Mouse (Mus musculus) hindbrain, embryonic 11.5 days (tissue): Measurements from ENCODE around the gene Ndufs8. TPM values are rescaled to one million over a fixed set of nuclear protein-coding genes. Genes with fewer than 3 reads are reported as not detected.

Experiments
- ATAC-seq: fragments of 200-750 bp; cut with Nextera tagmentation; 2 replicates; pipeline ENCODE4 v1.8.0; 2017; ENCODE audit warnings: mild to moderate bottlenecking, moderate TSS enrichment, moderate library complexity; ENCODE audit not compliant: low FRiP score
- DNase-seq: peaks from one replicate; pipeline ENCODE4 v3.0.0-alpha.2; 2015; ENCODE audit warnings: low spot score
- H3K27ac ChIP-seq: fragments of 300-500 bp; sonication (generic); 2 replicates; pipeline ENCODE4 v1.5.1; 2014; ENCODE audit warnings: mild to moderate bottlenecking, low read depth, low read length
- H3K27me3 ChIP-seq: fragments of 300-500 bp; sonication (generic); 2 replicates; pipeline ENCODE4 v1.6.1; 2014; ENCODE audit warnings: mild to moderate bottlenecking, low read length, moderate library complexity, mixed read lengths; ENCODE audit not compliant: control insufficient read depth, insufficient read depth
- H3K36me3 ChIP-seq: fragments of 300-500 bp; sonication (generic); 2 replicates; pipeline ENCODE4 v1.6.1; 2014; ENCODE audit warnings: mild to moderate bottlenecking, low read length, moderate library complexity, mixed read lengths; ENCODE audit not compliant: control insufficient read depth, insufficient read depth
- H3K4me1 ChIP-seq: fragments of 300-500 bp; sonication (generic); replicated peaks from 2 replicates; pipeline ENCODE4 v1.6.1; 2014; ENCODE audit warnings: low read length, mixed read lengths; ENCODE audit not compliant: control insufficient read depth, insufficient read depth
- H3K4me2 ChIP-seq: fragments of 300-500 bp; sonication (generic); replicated peaks from 2 replicates; pipeline ENCODE4 v1.6.1; 2014; ENCODE audit warnings: mild to moderate bottlenecking, low read depth, low read length
- H3K4me3 ChIP-seq: fragments of 300-500 bp; sonication (generic); 2 replicates; pipeline ENCODE4 v1.5.1; 2014; ENCODE audit warnings: low read depth, low read length
- H3K9ac ChIP-seq: fragments of 300-500 bp; sonication (generic); 2 replicates; pipeline ENCODE4 v1.6.1; 2014; ENCODE audit warnings: low read depth, low read length
- H3K9me3 ChIP-seq: fragments of 300-500 bp; sonication (generic); 2 replicates; pipeline ENCODE4 v1.6.1; 2016; ENCODE audit warnings: low read length; ENCODE audit not compliant: control insufficient read depth
- WGBS: fragments of 180-500 bp; shearing (Covaris S2); extraction: QIAGEN DNeasy Blood & Tissue Kit; methylation state at CpG from one replicate; pipeline ENCODE4 v1.1.7; 2014; 5-methylcytosine and 5-hydroxymethylcytosine counted together
- polyA plus RNA-seq: library from polyadenylated mRNA; unstranded; fragments of >200 nt; fragmentation: Nextera tagmentation; extraction: Ambion mirVana; gene quantifications from 2 replicates; pipeline ENCODE4 v1.2.1, GENCODE M21; 2014

The Ndufs8 gene
- polyA plus RNA-seq, 1 experiment from 2014 or later: 240 TPM

DNA sequence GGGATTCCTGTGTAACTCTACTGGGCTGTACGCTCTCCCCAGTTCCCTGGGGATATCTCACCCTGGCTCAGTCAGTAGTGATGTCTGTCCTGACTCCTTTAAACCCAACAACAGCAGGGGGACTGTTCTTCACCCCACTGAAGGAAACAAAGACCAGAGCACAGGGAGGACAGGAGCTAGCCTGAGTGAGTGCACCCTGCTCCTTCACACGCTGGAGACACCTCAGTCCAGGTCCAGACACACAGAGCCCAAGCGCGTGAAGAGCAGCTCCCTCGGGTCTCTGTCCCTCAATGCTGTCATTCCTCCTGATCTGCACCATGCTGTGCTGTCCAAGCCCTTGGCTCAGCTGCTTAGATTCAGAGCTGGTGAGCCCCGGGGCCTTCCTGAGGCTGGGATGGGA lies 14.1 kb upstream of the Ndufs8 start:
- Histone ChIP-seq H3K4me1 (0 out of 2 replicates have a peak, but pooled peaks cover 3% of the 10 kb centered on the region), H3K27me3 (no peaks in the 10 kb centered on the region), H3K36me3 (no peaks in the 10 kb centered on the region), H3K9me3 (no peaks in the 10 kb centered on the region), H3K4me3 (no peak overlapping the region), H3K27ac (no peak overlapping the region), H3K4me2 (no peak overlapping the region), H3K9ac (no peak overlapping the region)
- 69% methylated on average over 6 of the region's 6 CpGs for WGBS
- DNase-seq (no peak), ATAC-seq (no peak)

DNA sequence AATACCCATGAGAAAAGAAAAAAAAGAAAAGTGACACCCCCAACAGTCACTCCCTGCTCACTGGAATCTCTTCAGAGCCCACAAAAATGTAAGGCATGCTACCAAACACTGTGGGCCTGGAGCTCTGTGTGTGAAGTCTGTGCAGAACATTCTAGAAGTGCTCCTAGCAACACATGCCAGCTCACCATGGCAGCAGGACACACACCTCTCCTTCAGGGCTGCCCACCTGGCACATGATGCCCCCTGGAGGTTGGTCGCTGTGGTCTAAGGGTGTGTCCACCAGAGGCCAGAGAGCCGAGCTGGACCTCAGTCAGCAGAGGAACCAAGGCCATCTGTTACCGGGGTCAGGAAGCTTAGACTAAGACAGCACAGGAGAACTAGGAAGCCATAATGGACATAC lies 13.7 kb upstream of the Ndufs8 start:
- H3K4me2 ChIP-seq: no peak overlapping the region
- no peak overlapping the region for H3K9ac ChIP-seq

DNA sequence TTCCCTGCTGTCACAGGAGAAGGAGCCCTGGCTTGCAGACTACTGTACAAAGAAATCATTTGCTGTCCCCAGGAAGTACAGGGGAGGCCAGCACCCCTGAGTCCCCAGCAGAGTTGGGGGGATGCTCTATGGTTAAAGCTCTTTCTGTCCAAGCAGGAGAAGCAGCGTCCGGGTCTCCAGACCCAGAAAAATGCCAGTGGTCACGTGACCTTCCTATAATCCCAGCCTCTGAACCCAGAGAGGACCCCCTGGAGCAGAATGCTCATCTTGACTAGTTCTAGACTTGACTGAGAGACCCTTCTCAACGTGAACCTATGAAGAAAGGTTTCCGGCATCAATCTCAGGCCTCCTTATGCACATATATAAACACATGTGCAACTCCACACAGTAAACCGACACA lies 13.3 kb upstream of the Ndufs8 start:
- Histone ChIP-seq H3K4me2 (no peak overlapping the region), H3K4me3 (no peak overlapping the region), H3K9me3 (no peaks in the 10 kb centered on the region), H3K27ac (no peak overlapping the region), H3K27me3 (no peaks in the 10 kb centered on the region), H3K9ac (no peak overlapping the region), H3K4me1 (0 out of 2 replicates have a peak, but pooled peaks cover 3% of the 10 kb centered on the region), H3K36me3 (no peaks in the 10 kb centered on the region)
- 86% methylated on average over 6 of the region's 6 CpGs for WGBS
- DNase-seq (no peak), ATAC-seq (no peak)

More for the DNA sequence above, 13.7 kb upstream of the Ndufs8 start:
- Histone ChIP-seq H3K4me1 (0 out of 2 replicates have a peak, but pooled peaks cover 3% of the 10 kb centered on the region), H3K9me3 (no peaks in the 10 kb centered on the region), H3K27me3 (no peaks in the 10 kb centered on the region), H3K4me3 (no peak overlapping the region), H3K36me3 (no peaks in the 10 kb centered on the region), H3K27ac (no peak overlapping the region)
- no peak for DNase-seq
- no peak for ATAC-seq
- WGBS: 78% methylated on average over 3 of the region's 3 CpGs

DNA sequence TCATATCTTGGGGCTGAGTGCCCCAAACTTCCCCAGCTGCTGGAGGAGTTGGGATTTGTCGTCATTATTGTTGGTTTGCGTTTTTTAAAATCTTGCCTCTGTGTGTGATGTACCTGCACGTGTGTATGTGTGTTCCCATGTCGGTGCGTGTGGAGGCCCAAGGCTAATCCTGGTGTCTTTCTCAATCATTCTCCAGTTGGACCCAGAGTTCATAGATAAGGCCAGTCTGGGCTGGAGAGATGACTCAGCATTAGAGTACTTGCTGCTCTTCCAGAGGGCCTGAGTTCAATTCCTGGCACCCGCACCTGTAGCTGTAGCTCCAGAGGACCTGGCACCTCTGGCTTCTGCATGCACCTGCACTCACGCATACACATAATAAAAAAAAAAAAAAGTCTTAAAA lies 12.3 kb upstream of the Ndufs8 start:
- Histone ChIP-seq H3K4me2 (no peak overlapping the region), H3K9ac (no peak overlapping the region), H3K27me3 (no peaks in the 10 kb centered on the region), H3K36me3 (no peaks in the 10 kb centered on the region), H3K9me3 (no peaks in the 10 kb centered on the region), H3K27ac (no peak overlapping the region), H3K4me1 (0 out of 2 replicates have a peak, but pooled peaks cover 3% of the 10 kb centered on the region), H3K4me3 (no peak overlapping the region)
- DNase-seq: no peak
- no peak for ATAC-seq
- WGBS: 93% methylated on average over 7 of the region's 7 CpGs

DNA sequence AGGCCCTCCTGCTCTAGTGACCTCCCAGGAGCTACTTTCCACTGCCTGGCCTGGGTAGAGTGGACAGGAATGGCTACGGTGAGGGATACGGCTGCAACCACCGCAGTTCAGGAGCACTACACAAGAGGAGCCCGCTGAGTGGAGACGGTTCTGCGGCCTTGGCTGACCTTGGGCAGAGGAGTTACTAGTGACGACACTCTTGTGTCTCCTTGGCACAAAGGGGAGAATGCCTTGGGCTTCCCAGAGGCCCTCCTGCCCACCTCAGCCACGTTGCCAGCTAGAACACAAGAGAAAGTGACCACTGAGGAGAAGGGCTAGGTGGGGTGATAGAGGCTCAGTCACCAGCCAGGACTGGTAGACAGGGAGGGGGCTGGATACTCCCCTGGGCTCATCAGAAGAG lies 11.6 kb upstream of the Ndufs8 start:
- DNase-seq (no peak), ATAC-seq (no peak)
- no peak overlapping the region for H3K4me3 ChIP-seq
- H3K4me2 ChIP-seq: no peak overlapping the region
- H3K27ac ChIP-seq: no peak overlapping the region
- H3K4me1 ChIP-seq: 0 out of 2 replicates have a peak, but pooled peaks cover 3% of the 10 kb centered on the region
- H3K9me3 ChIP-seq: no peaks in the 10 kb centered on the region
- no peaks in the 10 kb centered on the region for H3K27me3 ChIP-seq
- H3K9ac ChIP-seq: no peak overlapping the region
- WGBS: 86% methylated on average over 8 of the region's 8 CpGs
- no peaks in the 10 kb centered on the region for H3K36me3 ChIP-seq

DNA sequence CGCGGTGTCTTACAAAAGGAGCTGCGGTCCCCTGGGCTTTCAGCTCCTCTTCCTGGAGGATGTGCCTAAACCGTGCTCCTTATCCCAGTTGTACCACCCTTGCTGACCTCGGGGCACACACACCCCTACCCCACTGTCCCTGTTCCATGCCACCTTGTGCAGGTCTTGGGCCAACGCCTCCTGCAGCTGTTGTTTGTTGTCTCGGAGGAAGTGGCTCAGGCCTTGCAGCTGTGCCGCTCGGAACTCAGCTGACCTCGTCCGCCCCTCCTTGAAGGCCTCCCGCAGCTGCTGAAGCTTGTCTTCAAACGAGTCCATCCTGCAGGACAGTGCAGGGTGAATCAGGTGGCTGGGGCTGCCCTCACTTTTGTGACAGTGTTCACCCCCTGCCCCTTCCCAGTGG lies 11.0 kb upstream of the Ndufs8 start:
- Histone ChIP-seq H3K4me2 (no peak overlapping the region), H3K9me3 (no peaks in the 10 kb centered on the region), H3K4me3 (no peak overlapping the region), H3K27me3 (no peaks in the 10 kb centered on the region), H3K9ac (no peak overlapping the region), H3K36me3 (no peaks in the 10 kb centered on the region), H3K27ac (no peak overlapping the region), H3K4me1 (0 out of 2 replicates have a peak, but pooled peaks cover 3% of the 10 kb centered on the region)
- DNase-seq: no peak
- no peak for ATAC-seq
- 57% methylated on average over 13 of the region's 13 CpGs for WGBS

DNA sequence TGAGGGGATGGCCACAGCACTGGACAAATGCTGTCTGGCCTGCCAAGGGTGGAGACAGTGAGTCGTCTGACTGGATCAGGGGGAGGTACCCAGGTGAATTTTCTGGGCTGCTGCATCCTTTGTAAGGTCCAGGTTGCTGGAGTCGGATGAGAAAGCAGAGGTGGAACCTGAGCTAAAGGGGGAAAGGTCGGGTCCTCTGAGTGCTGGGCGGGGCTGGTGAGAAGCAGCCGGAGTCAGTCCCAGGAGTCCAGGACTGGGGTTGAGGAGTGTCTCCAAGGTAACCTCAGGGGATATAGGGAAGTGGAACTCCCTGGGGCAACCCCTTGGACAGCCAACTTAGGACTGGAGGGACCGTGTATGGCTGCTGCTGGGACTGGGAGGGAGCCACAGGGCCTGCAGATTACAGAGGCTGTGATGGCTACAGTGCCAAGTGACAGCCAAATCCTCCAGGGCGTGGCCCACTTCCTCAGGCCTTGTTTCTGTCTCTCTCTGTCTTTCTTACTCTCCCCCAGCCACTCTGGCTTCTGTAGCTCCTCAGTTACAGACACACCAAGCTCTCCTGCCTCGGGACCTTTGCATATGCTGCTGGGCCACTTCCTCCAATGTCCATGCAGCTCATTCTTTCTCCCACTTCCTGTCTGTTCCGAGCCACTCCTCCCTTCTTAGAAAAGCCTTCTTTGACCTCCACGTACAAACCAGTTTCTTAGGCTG lies 10.2 kb upstream of the Ndufs8 start:
- no peak for ATAC-seq
- WGBS: 60% methylated on average over 10 of the region's 10 CpGs
- Histone ChIP-seq H3K36me3 (no peaks in the 10 kb centered on the region), H3K4me3 (no peak overlapping the region), H3K9ac (no peak overlapping the region), H3K4me2 (no peak overlapping the region), H3K27ac (no peak overlapping the region), H3K27me3 (no peaks in the 10 kb centered on the region), H3K4me1 (0 out of 2 replicates have a peak, but pooled peaks cover 3% of the 10 kb centered on the region), H3K9me3 (no peaks in the 10 kb centered on the region)
- DNase-seq: no peak

DNA sequence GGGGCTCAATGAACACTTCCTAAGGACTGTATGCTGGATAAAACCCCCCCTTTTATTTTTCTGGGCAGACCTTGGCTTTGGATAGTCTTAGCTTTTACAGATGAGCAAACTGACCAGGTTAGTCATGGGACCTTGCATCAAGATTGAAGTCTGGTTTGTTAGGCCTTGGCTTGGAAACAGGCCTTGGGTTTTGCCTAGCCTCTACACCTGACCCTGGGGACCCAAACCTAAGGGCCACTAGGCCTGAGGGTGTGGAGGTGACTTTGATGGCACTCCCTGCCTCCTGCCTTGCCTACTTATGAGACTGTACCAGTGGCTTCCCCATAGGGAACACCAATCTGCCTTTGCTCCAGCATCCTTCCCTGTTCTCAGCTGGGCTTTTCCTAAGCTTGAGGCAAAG lies 7.4 kb upstream of the Ndufs8 start:
- ATAC-seq (no peak), DNase-seq (no peak)
- Histone ChIP-seq H3K9me3 (no peaks in the 10 kb centered on the region), H3K27me3 (no peaks in the 10 kb centered on the region), H3K4me1 (0 out of 2 replicates have a peak, but pooled peaks cover 3% of the 10 kb centered on the region), H3K4me2 (no peak overlapping the region), H3K9ac (no peak overlapping the region), H3K36me3 (no peaks in the 10 kb centered on the region), H3K27ac (no peak overlapping the region), H3K4me3 (no peak overlapping the region)

DNA sequence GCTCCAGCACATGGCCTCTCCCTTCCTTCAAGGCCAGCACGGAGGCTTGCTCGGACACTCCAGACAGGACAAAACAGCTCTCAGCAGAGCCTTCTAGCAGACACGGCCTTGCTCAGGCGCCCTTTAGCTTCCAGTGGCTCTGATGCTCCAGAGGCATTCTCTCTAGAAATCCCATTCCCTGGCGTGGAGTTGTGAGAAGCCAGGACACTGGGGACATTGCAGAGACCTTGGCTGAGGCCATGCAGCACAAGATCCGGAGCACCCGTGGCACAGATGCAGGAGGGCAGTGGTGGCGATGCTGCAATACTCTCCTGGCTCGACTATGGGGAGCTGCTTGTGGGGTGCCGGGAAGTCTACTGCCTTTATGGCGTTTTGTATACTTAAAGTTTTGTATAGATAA lies 4.2 kb upstream of the Ndufs8 start:
- WGBS: 78% methylated on average over 11 of the region's 11 CpGs
- Histone ChIP-seq H3K9me3 (no peaks in the 10 kb centered on the region), H3K4me2 (no peak overlapping the region), H3K4me1 (peaks cover 6% of the 10 kb centered on the region; the same call in 1 of the 2 replicates), H3K4me3 (no peak overlapping the region), H3K27me3 (no peaks in the 10 kb centered on the region), H3K27ac (no peak overlapping the region), H3K9ac (no peak overlapping the region), H3K36me3 (no peaks in the 10 kb centered on the region)
- DNase-seq (no peak), ATAC-seq (no peak)
